Mouse (Mus musculus) gastrocnemius, adult 18-20 months (tissue): ENCODE measurements around the gene Gm20481. TPM values are rescaled to one million over a fixed set of nuclear protein-coding genes. Genes with fewer than 3 reads are reported as not detected.
"Not testable (repeated sequence)": the region's sequence is repeated elsewhere in the genome, so short reads cannot be mapped to it uniquely, and the experiment has no call there.

Experiments
- DNase-seq: peaks from one replicate; pipeline ENCODE4 v3.0.0; 2021; ENCODE audit warnings: low spot score
- total RNA-seq, 2 experiments: library from RNA; stranded (reverse); gene quantifications; 2 replicates each; pipeline ENCODE4 v1.2.3; 2021

The Gm20481 gene
- total RNA-seq, 2 experiments from 2014 or later, result not detected

DNA sequence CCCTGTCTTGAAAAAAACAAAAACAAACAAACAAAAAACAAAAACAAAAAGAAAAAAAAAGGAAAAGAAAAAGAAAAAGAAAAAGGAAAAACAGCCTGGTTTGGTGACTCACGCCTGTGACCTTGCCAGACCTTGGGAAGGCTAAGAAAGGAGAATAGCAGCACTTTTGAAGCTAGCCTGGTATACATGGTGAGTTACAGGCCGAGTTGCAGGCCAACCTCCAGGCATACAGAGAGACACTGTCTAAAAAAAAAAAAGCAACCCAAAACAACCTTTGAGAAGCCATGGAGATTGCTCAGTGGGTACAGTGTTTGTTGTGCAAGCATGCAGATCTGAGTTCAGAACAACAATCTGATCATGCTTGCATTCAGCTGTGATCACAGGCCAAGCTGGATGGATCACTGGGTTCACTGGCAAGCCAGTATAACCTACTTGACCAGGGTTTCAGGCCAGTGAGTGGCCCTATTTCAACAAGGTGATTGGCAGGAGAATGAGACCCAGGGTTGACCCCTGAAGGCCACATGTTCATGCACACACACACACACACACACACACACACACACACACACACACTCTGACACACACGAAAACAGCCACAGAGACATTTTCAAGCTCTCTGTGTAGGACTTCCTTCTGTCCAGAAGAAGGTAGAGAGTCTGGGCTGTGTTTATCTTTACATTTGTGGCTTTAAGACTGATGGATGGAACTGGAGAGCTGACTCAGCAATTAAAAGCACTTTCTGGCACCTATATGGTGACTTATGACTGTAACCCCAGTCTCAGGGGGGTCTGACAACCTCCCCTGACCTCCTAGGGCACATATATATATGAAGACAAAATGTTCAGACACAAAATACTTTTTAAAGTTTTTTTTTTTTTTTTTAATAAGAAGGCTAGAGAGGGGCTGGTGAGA is 6.1 kb downstream of the Gm20481 start:
- DNase-seq, result no peak

DNA sequence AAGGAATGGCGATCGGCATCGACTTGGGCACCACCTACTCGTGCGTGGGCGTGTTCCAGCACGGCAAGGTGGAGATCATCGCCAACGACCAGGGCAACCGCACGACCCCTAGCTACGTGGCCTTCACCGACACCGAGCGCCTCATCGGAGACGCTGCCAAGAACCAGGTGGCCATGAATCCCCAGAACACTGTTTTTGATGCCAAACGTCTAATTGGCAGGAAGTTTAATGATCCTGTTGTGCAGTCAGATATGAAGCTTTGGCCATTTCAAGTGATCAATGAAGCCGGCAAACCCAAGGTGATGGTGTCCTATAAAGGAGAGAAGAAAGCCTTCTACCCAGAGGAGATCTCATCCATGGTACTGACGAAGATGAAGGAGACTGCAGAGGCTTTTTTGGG is 7.3 kb downstream of the Gm20481 start:
- DNase-seq, result no peak

DNA sequence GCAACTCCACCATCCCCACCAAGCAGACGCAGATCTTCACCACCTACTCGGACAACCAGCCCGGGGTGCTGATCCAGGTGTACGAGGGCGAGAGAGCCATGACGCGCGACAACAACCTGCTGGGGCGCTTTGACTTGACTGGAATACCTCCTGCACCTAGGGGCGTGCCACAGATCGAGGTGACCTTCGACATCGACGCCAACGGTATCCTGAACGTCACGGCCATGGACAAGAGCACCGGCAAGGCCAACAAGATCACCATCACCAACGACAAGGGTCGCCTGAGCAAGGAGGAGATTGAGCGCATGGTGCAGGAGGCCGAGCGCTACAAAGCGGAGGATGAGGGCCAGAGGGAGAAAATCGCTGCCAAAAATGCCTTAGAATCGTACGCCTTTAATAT is 8.5 kb downstream of the Gm20481 start:
- no peak for DNase-seq

DNA sequence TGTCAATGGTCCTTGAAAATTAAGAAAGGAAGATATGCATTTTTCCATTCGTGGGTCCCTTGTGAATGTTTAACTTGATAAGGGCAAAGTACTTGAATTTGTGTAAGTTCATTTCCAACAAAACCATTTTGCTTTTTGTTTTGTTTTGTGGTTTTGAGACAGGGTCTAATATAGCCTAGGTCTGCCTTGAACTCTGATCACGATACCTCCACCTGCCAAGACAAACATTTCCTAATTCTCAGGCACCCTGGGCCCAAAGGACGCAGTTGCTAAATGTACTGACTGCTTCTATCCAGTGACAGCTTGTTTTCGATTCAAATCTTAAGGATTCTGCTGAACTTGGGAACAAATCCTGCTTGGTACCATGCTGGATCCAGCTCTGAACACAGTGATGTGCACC is 9.9 kb downstream of the Gm20481 start:
- no peak for DNase-seq

DNA sequence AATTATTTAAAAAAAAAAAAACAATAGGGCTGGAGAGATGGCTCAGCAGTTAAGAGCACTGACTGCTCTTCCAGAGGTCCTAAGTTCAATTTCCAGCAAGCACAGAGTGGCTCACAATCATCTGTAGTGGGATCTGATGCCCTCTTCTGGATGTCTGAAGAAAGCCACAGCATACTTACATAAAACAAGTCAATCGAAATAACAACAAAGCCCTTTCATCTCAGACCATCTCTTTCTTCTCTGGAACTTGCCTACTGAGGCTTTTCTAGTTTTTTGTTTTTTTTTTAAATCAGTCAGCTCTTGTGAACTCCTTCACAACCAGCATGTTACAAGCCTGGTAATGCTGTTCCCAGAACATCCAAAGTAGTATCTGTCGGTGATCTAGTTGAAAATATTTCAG is 10.9 kb downstream of the Gm20481 start:
- peak; percentile 60 for DNase-seq

DNA sequence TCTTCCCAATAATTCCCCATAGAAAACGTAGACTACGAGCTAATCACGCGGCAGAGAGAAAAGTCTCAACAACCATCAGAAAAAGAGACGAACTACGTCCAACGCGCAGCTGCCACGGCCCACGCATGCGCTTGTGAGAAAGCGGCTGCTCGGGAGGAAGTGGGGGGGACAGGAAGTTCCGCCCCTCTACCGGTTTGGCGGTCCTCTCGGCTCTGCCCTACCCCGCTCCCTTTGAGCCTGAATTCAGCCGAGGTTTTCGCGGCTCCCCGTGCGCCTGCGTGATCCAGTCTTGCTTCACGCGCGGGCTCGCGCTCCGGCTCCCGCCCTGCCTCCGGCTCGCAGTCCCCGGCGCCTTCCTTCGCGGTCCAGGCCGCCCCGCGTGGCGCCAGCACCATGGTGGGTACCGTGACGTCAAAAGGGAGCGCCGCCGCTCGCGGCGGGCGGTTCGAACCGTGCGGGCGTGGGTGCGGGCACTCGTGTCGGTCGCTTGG is 12.0 kb downstream of the Gm20481 start, which contains the start of gene Lsm2:
Lsm2 (plus strand) TSS at position 173 of the 491 bp plus-strand sequence.
- peak; percentile 92 for DNase-seq

DNA sequence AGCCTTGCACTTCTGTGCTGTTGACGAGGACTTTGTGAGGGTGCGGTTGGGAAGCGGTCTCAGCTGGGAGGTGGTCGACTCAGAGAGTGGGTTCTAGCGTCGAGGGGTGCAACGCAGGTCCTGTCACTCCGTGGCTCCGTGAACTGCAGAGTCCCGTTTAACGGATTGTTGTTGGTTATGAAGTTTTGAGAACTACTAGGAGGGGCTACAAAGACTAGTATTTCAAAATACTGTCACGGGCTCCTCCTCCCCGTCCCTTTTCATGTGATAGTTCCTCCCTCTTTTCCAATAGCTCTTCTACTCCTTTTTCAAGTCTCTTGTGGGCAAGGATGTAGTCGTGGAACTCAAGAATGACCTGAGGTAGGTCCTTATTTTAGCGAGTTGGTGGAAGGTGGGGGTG is 12.6 kb downstream of the Gm20481 start:
- no peak for DNase-seq

DNA sequence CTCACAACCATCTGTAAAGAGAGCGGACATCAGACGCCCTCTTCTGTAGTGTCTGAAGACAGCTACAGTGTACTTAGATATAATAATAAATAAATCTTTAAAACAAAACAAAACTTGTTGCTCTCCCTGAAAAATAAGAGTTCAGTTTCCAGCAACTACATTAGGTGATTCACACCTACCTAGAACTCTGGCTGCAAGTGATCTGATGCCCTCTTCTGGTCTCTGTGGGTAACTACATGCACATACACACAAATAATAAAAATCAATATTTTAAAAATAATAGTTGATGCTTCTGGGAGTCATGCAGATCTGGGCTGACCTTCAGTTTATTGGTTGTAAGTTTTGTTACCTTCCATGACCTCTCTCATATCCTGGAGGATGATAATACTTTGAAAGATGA is 14.5 kb downstream of the Gm20481 start:
- no peak for DNase-seq

DNA sequence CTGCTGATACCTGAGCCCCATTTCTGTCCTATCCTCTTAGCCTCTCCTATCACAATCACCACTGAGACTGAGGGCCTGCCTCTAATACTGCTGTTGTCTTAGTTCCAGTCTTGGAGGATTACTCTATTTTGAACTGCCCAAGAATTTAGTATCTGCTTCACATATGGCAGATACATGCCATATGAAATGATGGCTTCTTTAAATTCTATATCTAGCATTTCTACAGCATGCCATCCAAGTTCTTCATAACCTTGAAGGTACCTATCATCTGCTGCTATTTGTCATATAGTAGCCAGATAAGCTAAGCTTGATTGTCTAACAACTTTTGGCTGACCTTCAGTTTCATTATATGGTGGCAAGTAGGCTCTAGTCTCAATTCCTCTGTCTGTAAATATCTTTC is 25.0 kb downstream of the Gm20481 start:
- no peak for DNase-seq

DNA sequence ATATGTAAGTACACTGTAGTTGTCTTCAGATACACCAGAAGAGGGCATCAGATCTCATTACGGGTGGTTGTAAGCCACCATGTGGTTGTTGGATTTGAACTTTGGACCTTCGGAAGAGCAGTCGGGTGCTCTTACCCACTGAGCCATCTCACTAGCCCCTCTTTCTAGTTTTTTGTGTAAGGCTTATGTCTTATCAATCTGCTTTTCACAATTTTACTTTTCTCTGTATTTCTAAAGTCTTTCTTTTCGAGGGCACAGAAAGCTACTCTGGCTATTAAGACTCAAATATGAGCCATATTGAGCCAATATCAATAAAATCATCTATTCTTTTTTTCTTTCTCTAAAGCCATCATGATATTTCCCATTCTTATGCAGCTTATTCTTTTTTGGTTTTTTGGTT is 25.5 kb downstream of the Gm20481 start:
- not testable (repeated sequence) for DNase-seq

DNA sequence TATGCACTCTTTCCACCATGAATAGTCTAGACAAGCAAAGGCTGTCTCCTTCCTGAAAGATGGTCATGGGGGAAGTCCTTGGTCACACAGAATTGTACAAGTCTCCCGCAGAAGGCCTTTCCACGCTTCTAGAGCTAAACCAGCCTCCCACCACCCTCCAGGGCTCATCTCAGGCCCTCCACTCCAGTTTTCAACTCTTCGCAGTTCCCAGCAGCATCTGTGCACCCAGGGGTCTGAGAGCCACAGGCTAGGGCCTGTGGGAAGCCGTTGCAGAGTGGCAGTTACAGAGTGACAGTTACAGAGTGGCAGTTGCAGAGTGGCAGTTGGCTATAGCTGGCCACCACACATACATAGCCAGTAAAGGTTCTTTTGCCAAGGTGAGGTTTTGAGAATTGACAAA is 26.2 kb downstream of the Gm20481 start:
- not testable (repeated sequence) for DNase-seq

DNA sequence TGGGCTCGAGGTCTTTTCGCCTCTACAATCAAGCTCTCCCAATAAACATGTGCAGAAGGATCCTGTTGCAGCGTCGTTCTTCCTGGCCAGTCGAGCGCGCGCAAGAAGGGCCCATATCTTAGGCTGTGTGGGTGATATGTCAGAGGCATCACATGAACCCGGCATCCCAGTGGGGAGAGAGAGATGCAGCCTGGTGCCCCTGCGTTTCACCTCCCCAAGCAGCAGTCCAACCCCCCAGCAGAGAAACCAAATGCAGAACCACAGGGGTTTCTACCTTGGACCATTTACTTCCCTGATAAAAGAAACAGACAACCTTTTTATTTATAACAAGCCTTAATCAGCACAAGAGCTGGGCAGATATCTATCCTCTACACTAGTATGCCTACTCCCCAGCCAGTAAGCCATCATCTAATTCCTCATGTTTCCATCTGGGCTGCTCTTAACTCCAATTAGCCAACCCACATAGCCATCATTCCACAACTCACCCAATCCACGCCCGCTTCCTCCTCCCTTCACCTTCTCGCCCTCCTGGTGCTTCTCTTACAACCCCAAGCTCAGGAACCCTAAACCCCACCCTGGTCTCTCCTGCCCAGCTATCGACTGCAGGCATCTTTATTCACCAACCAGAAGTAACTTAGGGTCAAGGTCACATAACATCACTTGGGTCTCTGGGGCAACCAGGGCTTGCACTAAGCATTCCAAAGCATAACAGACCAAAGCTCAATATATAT is 26.9 kb downstream of the Gm20481 start:
- no peak for DNase-seq

DNA sequence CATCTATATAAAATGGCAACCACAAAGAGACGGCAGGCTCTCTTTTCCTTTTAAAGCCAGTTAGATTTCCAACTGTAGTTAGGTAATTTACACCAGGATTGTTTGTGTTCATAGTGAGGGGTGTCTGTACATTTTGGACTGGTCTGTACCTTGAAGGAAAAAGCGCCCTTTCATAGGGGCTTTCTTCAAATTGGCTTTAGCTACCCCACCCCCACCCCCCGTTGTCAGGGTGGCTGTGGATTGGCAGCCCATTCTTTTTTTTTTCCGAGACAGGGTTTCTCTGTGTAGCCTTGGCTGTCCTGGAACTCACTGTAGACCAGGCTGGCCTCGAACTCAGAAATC is 27.4 kb downstream of the Gm20481 start:
- no peak for DNase-seq

DNA sequence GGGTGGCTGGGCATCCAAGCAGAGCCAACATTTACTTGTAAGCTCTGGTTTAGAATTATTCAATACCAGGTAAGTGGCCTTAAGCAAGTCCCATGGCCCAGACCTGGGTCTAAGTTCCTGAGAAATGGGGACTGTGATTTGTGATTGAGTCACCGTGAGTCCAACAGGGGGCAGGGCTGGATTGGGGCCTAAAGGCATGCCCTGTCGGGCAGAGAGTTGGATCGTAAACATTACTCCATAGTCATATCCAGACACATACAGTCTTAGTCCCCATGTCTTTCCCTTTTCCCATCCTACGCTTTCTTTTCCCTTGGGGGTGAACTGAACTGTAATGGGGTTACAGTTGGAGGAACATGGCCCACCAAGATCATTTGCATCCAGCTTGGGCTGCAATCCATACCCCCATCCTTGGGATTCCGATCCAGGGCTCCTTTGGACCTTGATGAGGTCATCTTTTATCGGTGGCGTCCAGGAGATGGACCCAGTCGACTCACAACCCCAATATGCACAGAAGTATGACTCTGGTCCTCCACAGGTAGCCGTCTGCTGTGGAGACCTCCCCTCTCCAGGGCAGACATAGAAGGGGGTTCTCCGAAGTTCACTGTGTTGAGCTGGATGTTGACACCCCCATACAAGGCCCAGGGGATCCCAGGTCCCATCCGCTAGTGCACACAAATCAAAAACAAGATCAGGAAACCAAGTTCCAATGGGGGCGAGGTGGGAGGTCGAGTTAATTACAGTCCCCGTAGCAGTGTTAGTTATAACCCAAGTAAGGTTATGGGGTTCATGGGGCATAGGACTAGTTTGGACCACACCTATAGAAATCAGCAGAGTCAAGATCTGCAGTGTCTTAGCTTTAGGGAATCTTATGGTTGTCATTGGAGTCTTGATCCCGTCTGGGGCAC is 29.1 kb downstream of the Gm20481 start:
- DNase-seq, result no peak

DNA sequence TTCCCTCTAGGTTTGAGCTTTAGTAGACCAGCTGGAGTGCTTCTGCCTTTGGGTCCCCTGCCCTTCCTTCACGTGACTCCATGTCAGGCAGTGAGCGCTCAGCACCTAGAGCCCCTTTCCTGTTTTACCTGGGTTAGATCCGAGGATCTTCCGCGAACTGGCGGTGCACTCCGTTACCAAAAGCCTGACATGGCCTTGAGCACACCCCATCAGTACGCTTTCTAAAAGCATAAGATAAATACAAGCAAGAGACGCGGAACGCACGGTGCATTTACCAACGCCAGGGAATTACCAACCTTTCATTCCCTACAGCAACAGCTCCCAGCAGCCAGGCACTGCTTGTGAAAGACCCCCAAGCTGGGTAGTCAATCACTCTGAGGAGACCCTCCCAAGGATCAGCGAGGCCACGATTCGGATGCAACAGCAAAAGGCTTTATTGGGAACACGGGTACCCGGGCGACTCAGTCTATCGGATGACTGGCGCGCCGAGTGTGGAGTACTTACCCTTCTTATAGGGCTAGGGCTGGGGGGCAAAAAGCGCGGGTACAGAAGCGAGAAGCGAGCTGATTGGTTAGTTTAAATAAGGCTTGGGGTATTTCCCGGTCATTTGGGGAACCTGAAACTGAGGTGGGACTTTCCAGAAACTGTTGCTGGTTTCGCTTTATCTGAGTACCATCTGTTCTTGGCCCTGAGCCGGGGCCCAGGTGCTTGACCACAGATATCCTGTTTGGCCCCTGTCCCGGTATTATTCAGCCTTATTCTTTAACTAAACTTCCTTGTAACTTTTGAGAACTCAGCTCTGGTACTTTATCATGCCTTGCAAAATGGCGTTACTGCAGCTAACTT is 30.4 kb downstream of the Gm20481 start:
- DNase-seq, result not testable (repeated sequence)

DNA sequence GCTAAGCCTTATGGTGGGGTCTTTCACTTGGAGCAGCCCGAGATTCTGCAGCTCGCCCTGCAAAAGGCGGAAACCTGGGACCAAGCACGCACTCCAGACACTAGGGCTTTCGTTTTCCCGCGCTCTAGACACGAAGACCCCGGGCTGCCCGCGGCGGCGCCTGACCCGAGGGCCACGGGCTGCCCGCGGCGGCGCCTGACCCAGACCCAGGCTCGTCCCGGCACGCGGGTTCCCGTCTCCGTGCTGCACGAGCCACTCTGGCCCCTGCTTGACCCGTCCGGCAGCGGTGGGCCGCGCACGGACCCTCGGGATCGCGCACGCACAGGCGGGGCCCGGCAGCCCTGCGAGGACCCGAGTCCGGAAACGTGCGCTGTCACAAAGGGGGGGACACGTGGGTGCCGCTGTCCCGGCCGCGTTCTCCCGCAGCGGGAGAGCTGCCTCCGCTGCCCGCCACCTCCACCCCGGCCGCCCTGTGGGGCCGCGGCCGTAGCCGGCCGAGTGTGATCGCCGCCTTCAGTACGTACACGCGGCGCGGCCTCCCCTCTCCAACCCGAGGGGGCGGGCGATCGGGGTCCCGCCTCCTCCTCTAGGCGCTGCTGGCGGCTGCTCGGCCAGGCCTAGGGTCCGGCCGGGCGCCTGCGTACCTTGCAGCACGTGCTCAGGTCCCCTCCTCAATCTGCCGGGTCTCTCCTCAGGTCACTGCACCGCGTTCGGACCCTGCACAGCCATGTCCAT is 31.2 kb downstream of the Gm20481 start, which contains the start of gene Vars:
Vars (plus strand) TSS at position 271 of the 735 bp plus-strand sequence.
- peak; percentile 83 for DNase-seq

DNA sequence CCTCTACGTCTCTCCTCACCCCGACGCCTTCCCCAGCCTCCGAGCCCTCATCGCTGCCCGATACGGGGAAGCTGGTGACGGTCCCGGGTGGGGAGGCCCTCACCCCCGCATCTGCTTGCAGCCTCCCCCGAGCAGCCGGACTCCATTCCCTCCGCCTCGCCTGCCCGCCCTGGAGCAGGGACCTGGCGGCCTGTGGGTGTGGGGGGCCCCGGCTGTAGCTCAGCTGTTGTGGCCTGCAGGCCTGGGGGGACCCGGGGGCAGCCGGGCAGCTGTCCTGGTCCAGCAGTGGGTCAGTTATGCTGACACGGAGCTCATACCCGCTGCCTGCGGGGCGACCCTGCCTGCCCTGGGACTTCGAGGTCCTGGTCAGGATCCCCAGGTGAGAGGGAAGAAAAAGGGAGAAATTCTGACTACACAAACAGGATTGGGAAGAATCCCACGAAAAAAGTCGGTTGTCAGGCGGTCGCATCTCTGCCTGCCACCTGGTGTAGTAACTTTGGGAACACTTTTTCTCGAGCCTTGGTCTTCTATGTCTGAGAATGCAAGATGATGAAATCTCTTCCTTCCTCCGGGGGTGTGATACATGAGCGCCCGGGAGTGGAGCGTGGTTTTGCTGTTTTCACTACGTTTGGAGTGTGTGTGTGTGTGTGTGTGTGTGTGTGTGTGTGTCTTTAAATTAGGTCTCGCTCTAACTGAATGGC is 31.9 kb downstream of the Gm20481 start:
- DNase-seq, result no peak

DNA sequence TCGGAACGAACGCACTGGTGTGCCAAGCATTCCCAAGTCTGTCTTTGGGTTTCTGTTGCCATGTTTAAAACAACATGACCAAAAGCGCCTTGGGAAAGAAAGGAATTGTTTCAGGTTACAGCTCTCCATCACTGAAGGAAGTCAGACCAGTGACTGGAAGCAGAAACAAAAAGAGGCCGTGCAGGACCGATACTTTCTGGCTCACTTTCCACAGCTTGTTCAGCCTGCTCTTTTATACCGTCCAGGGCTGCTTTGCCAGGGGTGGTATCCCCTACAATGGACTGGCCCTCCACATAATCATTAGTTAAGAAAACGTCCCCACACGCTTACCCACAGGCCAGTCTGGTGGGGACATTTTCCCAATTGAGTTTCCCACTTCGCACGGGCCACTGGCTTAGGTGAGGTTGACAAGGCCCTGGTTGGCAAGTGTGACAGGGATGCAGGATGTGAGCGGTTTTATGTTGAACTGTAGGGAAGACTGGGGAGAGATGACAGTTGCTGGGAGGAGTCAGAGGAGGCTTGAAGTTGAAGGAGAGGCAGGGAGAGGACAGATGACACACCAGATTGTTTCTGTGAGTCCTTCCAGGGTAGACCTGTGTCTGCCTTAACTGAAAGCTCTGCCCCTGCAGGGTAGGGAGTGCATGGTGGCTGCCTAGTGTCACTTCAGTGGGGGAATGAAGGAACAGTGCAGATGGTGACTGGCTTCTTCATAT is 32.6 kb downstream of the Gm20481 start:
- DNase-seq, result no peak
